Mouse (Mus musculus): ENCODE data around the gene Wipf3. TPM values are rescaled to one million over a fixed set of nuclear protein-coding genes. Genes with fewer than 3 reads are reported as not detected.

Wipf3 gene
- total RNA-seq, 1 experiment from 2014 or later, result not detected

DNA sequence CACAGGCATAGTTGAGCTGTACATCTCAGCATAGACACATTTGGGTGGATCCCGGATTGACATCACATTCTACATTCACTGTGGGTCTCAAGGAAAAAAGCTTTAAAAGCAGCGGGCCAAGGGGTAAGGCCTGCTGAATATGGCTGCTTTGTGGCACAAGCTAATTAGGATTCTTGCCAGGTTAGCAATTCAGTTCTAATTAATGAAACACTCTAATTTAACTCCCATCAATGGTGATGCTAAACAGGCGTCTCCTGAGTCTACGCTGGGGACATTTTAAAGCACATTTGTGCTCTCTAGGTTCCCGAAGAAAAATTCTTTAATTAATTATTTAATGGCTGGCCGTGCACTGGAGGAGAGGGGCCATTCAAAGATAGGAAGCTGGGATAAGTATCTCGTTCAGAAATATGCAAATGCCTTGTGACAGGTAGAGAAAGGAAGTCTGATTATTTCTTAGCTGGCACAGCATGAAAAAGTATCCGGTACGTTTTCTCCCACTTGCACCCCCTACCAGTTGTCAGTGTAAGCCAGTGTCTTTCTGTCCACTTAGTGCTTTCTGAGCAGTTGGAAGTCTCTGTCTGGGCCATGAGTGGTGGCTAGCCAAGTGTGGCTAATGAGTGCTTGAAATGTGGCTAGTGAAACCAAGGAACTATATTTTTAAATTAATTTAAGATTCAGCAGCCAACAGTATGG, 123.5 kb downstream of the Wipf3 start:
- no peak for ATAC-seq (ENCODE audit: extremely low read depth, insufficient number of reproducible peaks, low FRiP score, poor library complexity, severe bottlenecking)

Other genes starting within 250 kb of the Wipf3 start
- 0.35 TPM in 1 of 2 replicates, not detected in the other for gene Prr15, start 103.8 kb upstream of the Wipf3 start, total RNA-seq (2017)
- not detected in 2 replicates for gene Scrn1, start 136.9 kb downstream of the Wipf3 start, total RNA-seq (2017)
- 0.37 and 0.58 TPM in 2 replicates for gene Plekha8, start 165.5 kb downstream of the Wipf3 start, total RNA-seq (2017)
- gene Fkbp14, start 167.7 kb downstream of the Wipf3 start, total RNA-seq (2017), result not detected in 2 replicates

All from neutrophil, adult 5-6 weeks (primary cell).